Mouse (Mus musculus): ENCODE measurements around the gene Gm853.
"Not testable (repeated sequence)": the region's sequence is repeated elsewhere in the genome, so short reads cannot be mapped to it uniquely, and the experiment has no call there.

Gm853 gene

GRCm38 (mm10) chr4:130222179-130222578 is at the start of gene Gm853:
Gene Gm853, minus strand, starts transcription at chr4:130222401.
- no peak for DNase-seq

- no peak for DNase-seq
Observed at GRCm38 (mm10) chr4:130270611-130271347, 48.6 kb upstream of the Gm853 start.

- peak; percentile 34 for DNase-seq
Observed at GRCm38 (mm10) chr4:130270089-130270488, 47.9 kb upstream of the Gm853 start.

GRCm38 (mm10) chr4:130268736-130269135 is 46.5 kb upstream of the Gm853 start:
- DNase-seq: no peak

- DNase-seq: peak; percentile 57
Observed at GRCm38 (mm10) chr4:130267069-130267468, 44.9 kb upstream of the Gm853 start.

GRCm38 (mm10) chr4:130266601-130267000 is 44.4 kb upstream of the Gm853 start:
- peak; percentile 43 for DNase-seq

GRCm38 (mm10) chr4:130264698-130265349 is 42.6 kb upstream of the Gm853 start:
- DNase-seq: peak; percentile 76

- no peak for DNase-seq
Observed at GRCm38 (mm10) chr4:130264131-130264530, 41.9 kb upstream of the Gm853 start.

GRCm38 (mm10) chr4:130260406-130260805 is 38.2 kb upstream of the Gm853 start:
- DNase-seq: no peak

- peak; percentile 32 for DNase-seq
Observed at GRCm38 (mm10) chr4:130252441-130253157, 30.4 kb upstream of the Gm853 start.

- DNase-seq: no peak
Observed at GRCm38 (mm10) chr4:130251763-130252162, 29.6 kb upstream of the Gm853 start.

GRCm38 (mm10) chr4:130251172-130251705 is 29.0 kb upstream of the Gm853 start:
- peak; percentile 19 for DNase-seq

- no peak for DNase-seq
Observed at GRCm38 (mm10) chr4:130248636-130249035, 26.4 kb upstream of the Gm853 start.

GRCm38 (mm10) chr4:130246132-130246531 is 23.9 kb upstream of the Gm853 start:
- peak; percentile 84 for DNase-seq

- DNase-seq: no peak
Observed at GRCm38 (mm10) chr4:130244749-130245148, 22.5 kb upstream of the Gm853 start.

- not testable (repeated sequence) for DNase-seq
Observed at GRCm38 (mm10) chr4:130243621-130244020, 21.4 kb upstream of the Gm853 start.

- DNase-seq: no peak
Observed at GRCm38 (mm10) chr4:130242956-130243355, 20.8 kb upstream of the Gm853 start.

GRCm38 (mm10) chr4:130240695-130241094 is 18.5 kb upstream of the Gm853 start:
- DNase-seq: peak; percentile 11

- DNase-seq: no peak
Observed at GRCm38 (mm10) chr4:130237607-130238006, 15.4 kb upstream of the Gm853 start.

GRCm38 (mm10) chr4:130236361-130236760 is 14.2 kb upstream of the Gm853 start:
- no peak for DNase-seq

- DNase-seq: no peak
Observed at GRCm38 (mm10) chr4:130224071-130224470, 1.9 kb upstream of the Gm853 start.

- no peak for DNase-seq
Observed at GRCm38 (mm10) chr4:130220176-130220575, 2.0 kb downstream of the Gm853 start.

- no peak for DNase-seq
Observed at GRCm38 (mm10) chr4:130215392-130215791, 6.8 kb downstream of the Gm853 start.
